Mouse (Mus musculus): ENCODE measurements at regions not wholly inside any gene's neighbourhood (a gene's known extent, or its start where the extent isn't known, plus 50 kb on each side); places are given as distances from the start of the nearest gene placed in this dataset.

DNA sequence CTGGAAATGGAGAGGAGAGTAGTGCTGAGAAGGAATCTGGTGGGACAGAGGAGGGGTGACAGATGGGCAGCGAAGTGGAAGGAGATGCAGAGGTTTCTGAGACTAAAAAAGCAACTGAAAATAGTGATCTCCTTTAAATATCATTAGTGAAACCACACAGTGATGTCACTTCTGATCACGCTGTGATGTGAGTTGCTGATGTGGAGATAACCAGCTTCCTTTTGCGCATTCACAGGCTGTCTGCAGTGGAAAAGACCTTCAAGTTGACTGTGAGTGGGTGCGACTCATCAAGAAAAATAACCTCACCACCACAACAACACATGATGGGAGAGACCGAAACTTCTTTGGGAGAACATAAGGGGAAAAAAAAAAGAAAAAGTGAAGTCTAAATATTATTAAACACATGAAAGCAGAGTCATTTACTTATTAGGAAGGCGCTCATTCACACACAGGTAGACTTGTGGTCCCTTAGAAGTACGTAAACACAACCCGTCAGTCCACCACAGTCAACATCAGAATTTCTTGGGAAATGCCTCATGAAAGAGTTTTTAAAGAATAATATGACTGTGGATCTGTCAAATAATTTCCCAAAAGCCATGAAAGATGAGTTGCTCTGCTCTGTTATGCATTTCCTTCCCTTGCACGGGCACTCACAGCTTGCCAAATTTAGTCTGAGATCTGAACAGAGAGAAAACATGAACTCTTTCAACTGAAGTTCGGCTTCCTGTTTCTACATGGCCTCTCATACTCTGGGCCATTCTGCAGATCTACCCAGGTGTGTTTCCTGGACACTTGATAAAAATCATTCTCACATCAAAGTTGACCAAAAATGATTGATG, 329.7 kb upstream of the Satb1 start:
- H3K9ac ChIP-seq (replicated peaks; ENCODE audit: low read length, poor library complexity, severe bottlenecking): no peak overlapping the region
- no peak overlapping the region for H3K4me3 ChIP-seq (ENCODE audit: low read depth, low read length)
- no peak overlapping the region for H3K27ac ChIP-seq (ENCODE audit: low read depth, low read length)
- no peaks in the 10 kb centered on the region for H3K9me3 ChIP-seq (ENCODE audit: low read length)
- no peaks in the 10 kb centered on the region for H3K36me3 ChIP-seq (ENCODE audit: insufficient read depth, low read length)
- H3K4me1 ChIP-seq (ENCODE audit: insufficient read depth, low read length): no peaks in the 10 kb centered on the region
- 90% methylated on average over 10 of the region's 10 CpGs for WGBS
- no peak for TF ChIP-seq CTCF (IDR thresholded peaks at IDR 0.05)
- DNase-seq (ENCODE audit: low spot score) (no peak), ATAC-seq (ENCODE audit: low FRiP score) (no peak)
- no peaks in the 10 kb centered on the region for H3K27me3 ChIP-seq (ENCODE audit: insufficient read depth, low read length)
- no peak overlapping the region for H3K4me2 ChIP-seq (ENCODE audit: low read depth, low read length, poor library complexity, severe bottlenecking)

DNA sequence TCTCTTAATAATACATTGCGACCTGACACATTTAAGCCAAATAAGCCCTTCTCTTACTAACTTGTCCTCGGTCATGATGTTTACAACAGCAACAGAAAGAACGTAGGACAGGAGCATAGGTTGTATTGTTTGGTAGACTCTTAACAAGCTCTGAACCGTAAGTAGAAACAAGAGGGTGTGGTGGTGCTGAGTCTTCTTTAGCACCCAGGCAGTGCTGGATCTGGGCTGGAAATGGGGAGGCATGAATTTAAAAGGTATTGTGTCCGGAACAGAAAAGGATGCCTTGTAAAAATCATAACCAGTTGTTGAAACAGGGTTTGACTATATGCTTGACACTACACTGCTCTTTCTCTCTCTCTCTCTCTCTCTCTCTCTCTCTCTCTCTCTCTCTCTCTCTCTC, 317.4 kb upstream of the Satb1 start:
- Histone ChIP-seq H3K36me3 (ENCODE audit: insufficient read depth, low read length) (no peaks in the 10 kb centered on the region), H3K4me1 (ENCODE audit: insufficient read depth, low read length) (no peaks in the 10 kb centered on the region), H3K4me2 (ENCODE audit: low read depth, low read length, poor library complexity, severe bottlenecking) (no peak overlapping the region), H3K4me3 (ENCODE audit: low read depth, low read length) (no peak overlapping the region), H3K9ac (replicated peaks; ENCODE audit: low read length, poor library complexity, severe bottlenecking) (no peak overlapping the region), H3K27ac (ENCODE audit: low read depth, low read length) (no peak overlapping the region), H3K9me3 (ENCODE audit: low read length) (no peaks in the 10 kb centered on the region), H3K27me3 (ENCODE audit: insufficient read depth, low read length) (no peaks in the 10 kb centered on the region)
- 90% methylated on average over 5 of the region's 5 CpGs for WGBS
- TF ChIP-seq CTCF (IDR thresholded peaks at IDR 0.05): no peak
- ATAC-seq (ENCODE audit: low FRiP score) (no peak), DNase-seq (ENCODE audit: low spot score) (no peak)

DNA sequence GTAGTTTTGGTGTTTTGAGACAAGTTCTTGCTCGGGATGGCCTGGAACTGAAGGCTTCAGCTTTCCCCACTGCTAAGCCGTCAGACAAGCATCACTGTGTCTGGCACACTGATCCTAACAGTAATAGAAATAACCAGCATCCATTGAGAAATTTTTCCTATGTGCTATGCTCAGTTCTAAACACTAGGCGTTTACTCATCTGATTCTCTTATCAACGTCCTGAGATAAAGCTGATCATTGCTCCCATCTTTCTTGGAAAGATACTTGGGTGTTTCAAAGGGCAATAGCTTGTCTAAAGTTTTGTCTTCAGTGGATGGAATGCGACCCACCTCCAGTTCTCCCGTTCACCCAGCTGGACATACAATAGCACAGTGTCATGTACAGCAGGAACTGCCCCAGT, 316.7 kb upstream of the Satb1 start:
- Histone ChIP-seq H3K4me3 (ENCODE audit: low read depth, low read length) (no peak overlapping the region), H3K9me3 (ENCODE audit: low read length) (no peaks in the 10 kb centered on the region), H3K27ac (ENCODE audit: low read depth, low read length) (no peak overlapping the region), H3K9ac (replicated peaks; ENCODE audit: low read length, poor library complexity, severe bottlenecking) (no peak overlapping the region), H3K27me3 (ENCODE audit: insufficient read depth, low read length) (no peaks in the 10 kb centered on the region), H3K4me2 (ENCODE audit: low read depth, low read length, poor library complexity, severe bottlenecking) (no peak overlapping the region), H3K36me3 (ENCODE audit: insufficient read depth, low read length) (no peaks in the 10 kb centered on the region), H3K4me1 (ENCODE audit: insufficient read depth, low read length) (no peaks in the 10 kb centered on the region)
- DNase-seq (ENCODE audit: low spot score) (no peak), ATAC-seq (ENCODE audit: low FRiP score) (no peak)
- no peak for TF ChIP-seq CTCF (IDR thresholded peaks at IDR 0.05)
- WGBS: 91% methylated on average over 6 of the region's 6 CpGs

DNA sequence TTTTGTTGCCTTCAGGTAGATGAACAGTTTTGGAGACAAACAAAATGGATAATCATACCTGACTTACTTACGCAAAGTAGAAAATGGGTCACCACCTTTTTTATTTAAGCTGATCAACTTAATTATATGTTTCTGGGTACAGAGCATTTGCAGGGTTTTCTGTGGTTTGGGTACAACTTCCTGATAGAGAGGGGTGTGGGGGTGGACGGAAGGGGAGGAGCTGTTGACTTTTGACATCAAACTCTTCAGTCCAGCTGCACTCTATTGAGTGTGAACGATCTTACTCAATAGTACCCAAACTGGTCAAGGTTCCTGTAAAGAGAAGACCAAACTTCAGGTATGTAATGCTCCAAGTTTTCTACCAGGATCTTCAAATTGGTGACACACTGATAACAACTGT, 316.0 kb upstream of the Satb1 start:
- ATAC-seq (ENCODE audit: low FRiP score) (no peak), DNase-seq (ENCODE audit: low spot score) (no peak)
- H3K4me2 ChIP-seq (ENCODE audit: low read depth, low read length, poor library complexity, severe bottlenecking): no peak overlapping the region
- no peak overlapping the region for H3K4me3 ChIP-seq (ENCODE audit: low read depth, low read length)
- H3K36me3 ChIP-seq (ENCODE audit: insufficient read depth, low read length): no peaks in the 10 kb centered on the region
- WGBS: 93% methylated on average over 3 of the region's 3 CpGs
- no peak for TF ChIP-seq CTCF (IDR thresholded peaks at IDR 0.05)
- H3K27me3 ChIP-seq (ENCODE audit: insufficient read depth, low read length): no peaks in the 10 kb centered on the region
- H3K27ac ChIP-seq (ENCODE audit: low read depth, low read length): no peak overlapping the region
- H3K9me3 ChIP-seq (ENCODE audit: low read length): no peaks in the 10 kb centered on the region
- H3K4me1 ChIP-seq (ENCODE audit: insufficient read depth, low read length): no peaks in the 10 kb centered on the region
- H3K9ac ChIP-seq (replicated peaks; ENCODE audit: low read length, poor library complexity, severe bottlenecking): no peak overlapping the region

DNA sequence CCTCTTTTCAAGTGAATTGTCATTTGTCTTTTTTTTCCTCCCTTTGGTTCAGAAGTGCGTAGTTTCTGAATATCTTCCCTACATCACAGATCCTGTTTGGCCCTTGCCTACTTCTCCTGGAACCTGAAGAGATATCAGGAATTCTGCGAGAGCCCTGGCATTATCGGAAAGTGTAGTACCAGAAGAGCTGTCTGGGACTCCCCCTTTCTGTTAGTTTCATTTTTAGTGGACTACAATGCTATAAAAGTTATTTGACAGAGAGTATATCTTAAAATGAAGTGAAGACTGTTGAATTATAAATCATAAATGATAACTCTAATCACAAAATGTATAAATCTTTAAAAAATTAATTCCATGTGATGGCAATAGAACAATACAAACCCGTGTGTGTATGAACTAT, 270.8 kb upstream of the Satb1 start:
- Histone ChIP-seq H3K36me3 (ENCODE audit: insufficient read depth, low read length) (no peaks in the 10 kb centered on the region), H3K27me3 (ENCODE audit: insufficient read depth, low read length) (no peaks in the 10 kb centered on the region), H3K9me3 (ENCODE audit: low read length) (no peaks in the 10 kb centered on the region), H3K4me2 (ENCODE audit: low read depth, low read length, poor library complexity, severe bottlenecking) (no peak overlapping the region), H3K9ac (replicated peaks; ENCODE audit: low read length, poor library complexity, severe bottlenecking) (no peak overlapping the region), H3K27ac (ENCODE audit: low read depth, low read length) (no peak overlapping the region), H3K4me3 (ENCODE audit: low read depth, low read length) (no peak overlapping the region), H3K4me1 (ENCODE audit: insufficient read depth, low read length) (no peaks in the 10 kb centered on the region)
- DNase-seq (ENCODE audit: low spot score) (no peak), ATAC-seq (ENCODE audit: low FRiP score) (no peak)
- 93% methylated on average over 4 of the region's 4 CpGs for WGBS
- TF ChIP-seq CTCF (IDR thresholded peaks at IDR 0.05): no peak

DNA sequence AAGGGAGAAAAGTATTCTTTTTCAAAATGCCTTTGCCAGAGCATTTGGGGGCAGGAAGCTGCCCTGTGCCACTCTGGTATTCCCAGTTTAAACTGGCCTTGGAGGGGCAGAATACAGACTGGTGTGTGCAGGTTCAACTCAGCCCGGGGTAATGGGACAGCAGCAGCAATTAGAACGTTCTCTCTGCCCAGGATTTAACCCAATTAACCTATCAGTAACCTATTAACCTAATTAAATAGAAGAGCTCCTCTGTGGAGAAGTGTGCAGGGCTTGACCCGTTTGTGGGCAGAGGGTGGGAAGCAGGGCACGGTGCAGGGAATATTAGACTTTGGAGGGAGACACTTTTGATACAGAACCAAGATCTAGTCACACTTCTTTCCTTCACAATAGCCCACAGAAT, 252.7 kb upstream of the Satb1 start:
- WGBS: 72% methylated on average over 4 of the region's 4 CpGs
- ATAC-seq (ENCODE audit: low FRiP score): no peak
- no peak overlapping the region for H3K4me2 ChIP-seq (ENCODE audit: low read depth, low read length, poor library complexity, severe bottlenecking)
- H3K4me1 ChIP-seq (ENCODE audit: insufficient read depth, low read length): no peaks in the 10 kb centered on the region
- TF ChIP-seq CTCF (IDR thresholded peaks at IDR 0.05): no peak
- H3K36me3 ChIP-seq (ENCODE audit: insufficient read depth, low read length): no peaks in the 10 kb centered on the region
- no peak overlapping the region for H3K27ac ChIP-seq (ENCODE audit: low read depth, low read length)
- H3K9me3 ChIP-seq (ENCODE audit: low read length): no peaks in the 10 kb centered on the region
- H3K4me3 ChIP-seq (ENCODE audit: low read depth, low read length): no peak overlapping the region
- no peaks in the 10 kb centered on the region for H3K27me3 ChIP-seq (ENCODE audit: insufficient read depth, low read length)
- DNase-seq (ENCODE audit: low spot score): no peak
- no peak overlapping the region for H3K9ac ChIP-seq (replicated peaks; ENCODE audit: low read length, poor library complexity, severe bottlenecking)

Data from midbrain, postnatal 0 days (tissue).